Mouse (Mus musculus) heart, postnatal 10 days (tissue): ENCODE measurements around the gene Sft2d1. TPM values are rescaled to one million over a fixed set of nuclear protein-coding genes. Genes with fewer than 3 reads are reported as not detected.
A peak's percentile ranks its signal among the peaks of the same experiment; 100 is the strongest.
"Not testable (repeated sequence)": the region's sequence is repeated elsewhere in the genome, so short reads cannot be mapped to it uniquely, and the experiment has no call there.

ENCODE experiments used
- DNase-seq, 2 experiments: peaks; one replicate each; pipeline ENCODE4 v3.0.0; 2021
- intact Hi-C: fragments of 180-260 bp; cut with DNase I; formaldehyde crosslinking; loops from one replicate; pipeline ENCODE4 v1.15.1; 2025
- total RNA-seq, 2 experiments: library from RNA; stranded (reverse); gene quantifications; 2 replicates each; pipeline ENCODE4 v1.2.3; 2021

The Sft2d1 gene
- total RNA-seq, 2 experiments from 2014 or later: 22.8 to 29.7 TPM

DNA sequence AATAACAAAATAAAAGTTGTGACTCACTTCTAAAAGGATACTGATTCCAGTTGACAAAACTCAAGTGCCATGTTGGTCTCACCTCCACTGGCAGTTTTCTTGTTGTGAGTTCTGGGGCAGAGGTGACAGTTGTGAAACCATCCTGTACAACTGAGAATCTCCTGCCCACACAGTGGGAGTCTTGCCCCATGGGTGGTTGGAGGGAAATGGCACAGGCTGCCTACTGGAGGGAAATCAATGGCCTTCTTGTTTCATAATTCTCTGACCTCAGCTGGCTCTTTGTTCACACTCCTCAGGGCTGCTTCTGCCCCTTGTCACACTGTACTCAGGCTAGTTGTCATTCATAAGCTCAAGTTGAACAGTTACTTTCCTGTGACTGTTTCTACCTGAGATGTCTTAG, 11.4 kb upstream of the Sft2d1 start:
- no peak for DNase-seq
- intact Hi-C loops: loop anchor here (2.0 kb wide), 1 partner anchor 35 kb away; no protein-coding TSS in a partner anchor

DNA sequence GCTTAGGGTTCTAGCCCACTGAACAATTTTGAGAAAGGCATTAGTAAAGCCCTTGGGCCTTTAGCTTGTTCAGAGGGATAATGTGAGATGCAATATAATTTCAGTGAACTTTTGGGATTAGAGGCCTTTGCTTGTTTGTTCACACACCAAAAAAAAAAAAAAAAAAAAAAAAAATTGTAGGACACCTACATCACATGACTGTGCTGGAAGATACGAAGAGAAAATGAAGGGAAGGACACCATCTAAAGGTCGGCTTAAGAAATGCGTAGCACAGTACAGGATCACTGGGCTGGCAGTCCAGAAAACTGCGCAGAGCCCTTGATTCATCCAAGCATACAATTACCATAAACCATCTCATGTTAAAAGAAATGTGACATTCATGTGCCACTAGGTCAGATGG, 9.4 kb upstream of the Sft2d1 start:
- intact Hi-C loops: no loop called here
- DNase-seq: no peak

DNA sequence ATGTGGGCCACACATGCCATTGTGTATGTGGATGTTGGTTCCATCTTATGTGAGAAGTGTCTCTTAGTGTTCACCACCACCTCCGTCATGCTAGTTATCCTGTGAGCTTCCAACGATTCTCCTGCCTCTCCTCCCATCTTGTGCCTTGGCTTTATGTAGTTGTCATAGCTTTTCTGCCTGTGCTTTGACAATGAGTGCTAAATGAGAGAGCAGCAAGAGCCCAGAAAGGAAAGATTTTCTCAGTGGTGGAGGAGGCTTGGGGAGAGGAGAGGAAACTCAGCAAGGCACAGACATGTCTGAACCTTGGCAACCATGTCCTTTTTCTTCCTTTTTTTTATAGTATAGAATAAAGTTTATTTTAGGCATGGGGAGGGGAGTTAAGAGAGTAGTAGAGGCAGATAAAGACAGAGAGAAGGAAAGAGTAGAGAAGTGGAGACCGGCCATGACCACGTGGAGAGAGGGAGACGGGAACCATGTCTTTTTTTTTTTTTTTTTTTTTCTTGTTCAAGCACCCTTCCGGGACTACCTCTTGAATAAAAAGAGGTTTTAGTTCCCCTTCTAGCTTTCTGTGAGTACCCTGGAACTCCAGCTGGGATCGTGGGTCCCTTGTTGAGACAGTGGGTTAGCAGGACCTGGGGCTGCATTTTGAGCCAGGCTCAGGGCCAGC, 8.0 kb upstream of the Sft2d1 start:
- intact Hi-C loops: no loop called here
- DNase-seq: no peak

DNA sequence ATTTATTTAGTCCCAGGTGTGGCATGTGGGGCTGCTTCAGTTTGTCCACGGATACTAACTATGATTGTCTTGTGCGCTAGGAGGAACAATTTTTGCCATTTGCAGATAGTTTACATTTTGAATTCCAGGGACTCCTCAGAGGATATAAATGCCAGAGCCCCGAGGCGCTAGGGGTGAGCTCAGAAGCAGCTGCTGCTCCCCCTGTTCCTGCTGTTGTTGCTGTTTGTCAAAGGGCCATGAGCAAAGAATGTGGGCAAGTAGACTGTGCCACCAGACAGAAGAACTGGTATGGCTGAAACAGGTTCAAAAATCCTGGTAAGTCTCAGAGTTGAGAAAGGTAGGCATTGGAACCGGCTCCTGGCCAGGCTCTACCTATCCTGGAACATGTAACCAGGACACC, 7.2 kb upstream of the Sft2d1 start:
- DNase-seq: no peak
- intact Hi-C loops: no loop called here

DNA sequence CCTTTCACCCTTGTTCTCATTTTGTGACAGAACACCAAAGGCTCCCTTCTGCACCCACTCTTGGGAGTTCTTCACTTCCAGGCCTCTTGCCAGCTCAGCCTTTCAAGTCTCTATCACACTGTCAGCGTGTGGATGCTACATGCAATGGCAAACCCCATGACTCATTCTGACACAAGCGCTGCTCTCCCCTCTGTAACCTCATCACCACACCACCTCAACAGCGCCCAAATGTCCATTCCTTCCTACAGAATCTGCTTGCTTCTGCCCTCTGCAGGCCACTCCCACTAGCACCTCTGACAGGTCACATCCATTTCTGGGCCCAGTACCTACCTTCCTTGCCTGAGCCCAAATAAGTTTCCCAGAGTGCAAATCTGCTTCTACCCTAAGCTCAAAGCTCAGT, 5.1 kb upstream of the Sft2d1 start:
- DNase-seq: no peak
- intact Hi-C loops: no loop called here

DNA sequence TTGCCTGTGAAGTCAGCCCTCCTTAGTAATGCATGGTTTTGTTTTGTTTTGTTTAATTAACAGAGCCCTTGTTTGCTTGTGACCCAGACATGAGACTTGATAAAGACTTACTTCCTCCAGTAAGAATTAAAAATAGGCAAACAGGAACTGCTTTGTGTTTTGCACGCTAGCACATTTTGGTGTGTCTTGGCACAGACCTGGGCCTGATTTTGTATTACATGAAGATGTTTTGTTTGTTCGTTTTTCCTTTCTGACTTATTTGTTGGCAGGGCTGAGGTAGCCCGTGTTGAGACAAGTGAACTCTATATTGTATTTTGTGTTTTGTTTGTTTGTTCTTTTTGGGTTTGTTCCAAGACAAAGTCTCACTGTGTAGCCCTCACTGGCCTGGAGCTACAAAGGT, 849 bp downstream of the Sft2d1 start:
- intact Hi-C loops: loop anchor here (2.0 kb wide), 1 partner anchor 59 kb away; no protein-coding TSS in a partner anchor

DNA sequence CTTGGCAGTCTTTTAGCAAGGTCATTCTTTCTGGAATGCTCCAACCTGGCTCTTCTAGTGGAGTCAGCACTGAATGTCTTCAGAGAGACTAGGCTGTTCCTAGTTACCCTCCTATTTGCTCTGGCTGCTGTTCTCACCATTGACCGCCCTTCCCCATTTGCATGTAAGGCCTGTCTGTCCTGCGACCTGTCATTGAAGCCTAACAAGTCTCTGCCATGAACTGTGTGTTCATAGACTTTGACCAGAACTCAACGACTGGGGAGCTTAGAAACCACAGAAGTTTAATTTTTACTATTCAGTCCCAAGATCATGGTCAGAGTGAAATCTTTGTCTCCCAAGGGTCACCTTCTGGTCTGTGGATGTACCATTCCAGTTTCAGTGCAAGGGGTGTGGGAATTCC, 3.1 kb downstream of the Sft2d1 start:
- intact Hi-C loops: loop anchor here (2.0 kb wide), 1 partner anchor 57 kb away; no protein-coding TSS in a partner anchor
- no peak for DNase-seq

More for the DNA sequence above, 849 bp downstream of the Sft2d1 start:
- peak in 1 of 2 experiments; percentile 18 for DNase-seq

GRCm38 (mm10) chr17:8316251-8316650, 5.3 kb downstream of the Sft2d1 start:
- no peak for DNase-seq
- intact Hi-C loops: no loop called here

DNA sequence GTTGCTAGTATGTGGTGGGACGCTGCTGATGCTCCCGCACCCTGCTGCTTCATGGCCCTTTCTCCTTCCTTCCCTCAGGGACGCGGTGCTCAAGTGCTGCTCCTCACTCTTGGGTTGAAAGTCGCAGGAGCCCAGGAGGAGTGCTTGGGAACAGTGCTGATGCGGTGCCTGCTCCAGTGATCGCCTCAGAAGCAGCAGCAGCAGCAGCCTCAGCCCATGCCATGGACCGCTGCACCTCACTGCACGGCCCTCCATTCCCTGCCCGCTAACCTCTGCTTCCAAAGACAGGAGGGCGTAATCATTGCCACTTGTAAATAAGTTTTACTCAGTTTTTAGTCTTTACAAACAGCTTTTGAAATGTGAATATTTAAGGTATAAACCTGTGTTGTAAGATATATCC, 16.0 kb downstream of the Sft2d1 start:
- intact Hi-C loops, DNase-seq: not testable (repeated sequence)

DNA sequence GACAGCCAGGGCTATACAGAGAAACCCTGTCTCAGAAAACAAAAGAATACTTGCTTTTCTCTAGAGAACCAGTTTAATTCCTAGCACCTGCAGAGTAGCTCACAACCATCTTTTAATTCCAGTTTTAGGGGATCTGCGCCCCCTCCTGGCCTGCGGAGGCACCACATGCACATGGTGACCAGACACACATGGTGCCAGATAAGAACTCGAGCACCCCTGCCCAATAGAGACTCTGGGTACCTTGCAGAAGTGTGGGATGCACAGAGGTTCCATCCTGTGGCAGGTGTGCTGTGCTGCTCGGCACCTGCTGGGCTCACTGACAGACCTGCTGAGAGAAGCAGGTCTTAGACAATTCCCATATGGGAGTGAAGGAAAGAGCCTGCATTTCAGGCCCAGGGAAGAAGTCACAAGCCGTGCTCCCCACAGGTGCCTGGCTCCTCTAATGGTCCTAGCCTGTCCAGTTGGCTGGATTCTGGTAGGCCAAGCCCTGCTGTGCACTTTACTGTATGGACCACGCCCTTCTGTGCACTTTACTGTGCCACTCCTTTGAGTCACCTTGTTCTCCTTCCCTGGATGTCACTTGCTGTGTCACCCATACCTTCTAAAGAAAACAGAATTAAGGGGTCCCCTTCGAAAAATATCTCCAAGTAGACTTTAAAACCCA, 17.7 kb downstream of the Sft2d1 start:
- intact Hi-C loops: no loop called here
- DNase-seq: peak in 1 of 2 experiments; percentile 21

DNA sequence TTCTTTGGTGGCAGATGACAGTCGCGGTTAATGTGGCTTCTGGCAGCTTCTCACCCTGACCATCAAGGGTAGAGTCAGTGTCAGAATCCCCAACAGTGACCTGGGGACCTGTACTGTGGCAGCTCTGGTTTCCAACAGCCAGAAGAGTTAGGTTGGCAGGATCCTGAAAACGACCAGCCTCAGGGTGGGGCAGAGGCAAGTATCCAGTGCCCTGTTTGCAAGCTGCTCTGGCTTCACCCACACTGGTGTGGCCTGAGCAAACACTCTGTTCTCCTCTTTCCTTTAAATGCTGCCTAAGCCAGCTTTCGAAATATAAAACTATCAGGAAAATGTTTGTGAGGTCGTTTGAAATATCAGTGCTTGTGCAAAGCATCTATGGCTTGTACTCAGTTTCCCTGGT, 19.7 kb downstream of the Sft2d1 start:
- intact Hi-C loops: no loop called here
- DNase-seq: no peak

GRCm38 (mm10) chr17:8337159-8337558, 26.3 kb downstream of the Sft2d1 start, which contains the start of gene Prr18:
Gene Prr18 (plus strand): TSS chr17:8337459.
- intact Hi-C loops, DNase-seq: not testable (repeated sequence)

DNA sequence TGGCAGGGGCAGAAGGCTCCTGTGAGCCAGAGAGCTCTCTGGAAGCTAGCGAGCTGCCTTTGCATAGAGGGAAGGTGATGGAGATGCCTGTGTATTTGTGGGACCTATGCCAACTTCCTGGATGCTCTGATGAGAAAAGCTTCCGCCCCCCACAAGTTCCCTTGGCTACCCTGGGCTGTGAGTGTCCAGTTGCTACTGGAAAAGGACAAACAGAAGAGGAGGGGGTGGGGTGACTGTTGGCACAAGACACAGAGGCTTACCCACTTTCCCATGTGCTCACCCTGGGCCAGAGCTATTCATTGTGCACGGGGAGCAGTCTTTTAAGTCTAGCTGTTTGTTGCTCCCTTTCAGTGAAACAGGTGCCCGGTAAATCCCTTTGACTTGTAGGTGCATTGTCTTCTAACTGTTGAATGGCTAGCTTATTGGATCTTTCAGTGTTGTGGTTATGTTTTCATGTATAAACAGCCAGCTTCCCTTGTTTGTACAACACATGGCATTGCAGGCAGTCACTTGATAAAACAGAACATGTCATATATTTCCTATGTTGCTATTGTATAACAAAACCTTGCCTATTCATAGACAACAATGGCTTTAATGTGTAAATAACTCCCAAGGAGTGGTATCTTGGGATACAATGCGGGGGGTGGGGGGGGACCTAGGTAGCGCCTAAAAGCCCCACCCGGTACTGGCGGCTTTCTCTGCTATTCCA, 28.9 kb downstream of the Sft2d1 start:
- intact Hi-C loops: no loop called here
- peak in 1 of 2 experiments; percentile 8 for DNase-seq

DNA sequence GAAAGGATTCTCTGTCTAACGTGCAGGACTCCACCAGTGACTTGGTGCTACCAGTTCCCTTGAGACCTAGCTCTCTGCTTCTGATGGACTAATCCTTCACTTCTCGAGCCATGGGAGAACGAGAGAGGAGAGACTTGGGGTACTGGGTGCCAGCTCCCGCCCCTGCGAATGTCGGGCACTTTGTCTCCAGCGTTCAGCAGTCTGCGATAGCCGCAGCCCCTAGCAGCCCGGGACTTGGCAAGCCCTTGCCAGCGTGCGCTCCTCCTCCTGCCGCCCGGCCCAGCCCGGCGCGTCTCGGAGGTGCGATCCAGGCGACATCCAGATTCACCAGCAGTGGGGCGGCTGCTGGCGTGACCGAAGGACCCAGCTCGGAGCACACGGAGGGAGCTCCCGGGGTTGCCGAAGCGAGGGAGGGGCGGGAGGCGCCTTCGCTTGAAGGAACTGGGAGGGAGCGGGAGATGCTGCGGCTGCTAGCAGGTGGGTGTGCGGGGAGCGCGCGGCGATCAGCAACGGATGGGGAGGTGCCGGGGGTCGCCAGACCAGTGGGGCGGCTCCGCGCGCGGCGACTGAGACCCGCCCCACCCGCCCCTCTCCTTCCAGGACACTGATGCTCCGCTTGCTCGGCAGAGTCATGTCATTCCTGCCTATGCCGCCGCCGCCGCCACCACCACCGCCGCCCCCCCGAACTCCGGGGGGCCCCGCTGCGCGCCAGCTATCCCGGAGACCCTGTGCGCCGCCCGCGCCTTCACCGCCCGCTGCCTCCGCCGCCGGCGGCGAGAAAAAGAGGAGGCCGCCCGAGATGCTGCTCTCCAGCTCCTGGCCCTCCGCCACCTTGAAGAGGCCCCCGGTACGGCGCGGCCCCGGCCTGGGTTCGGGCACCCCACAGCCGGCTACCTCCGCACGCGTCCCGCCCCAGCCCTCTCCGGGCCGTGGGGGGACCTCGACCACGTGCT, 29.8 kb downstream of the Sft2d1 start:
- intact Hi-C loops: no loop called here
- peak; percentile 24 to 34 for DNase-seq

GRCm38 (mm10) chr17:8341360-8341963, 30.6 kb downstream of the Sft2d1 start:
- no peak for DNase-seq

DNA sequence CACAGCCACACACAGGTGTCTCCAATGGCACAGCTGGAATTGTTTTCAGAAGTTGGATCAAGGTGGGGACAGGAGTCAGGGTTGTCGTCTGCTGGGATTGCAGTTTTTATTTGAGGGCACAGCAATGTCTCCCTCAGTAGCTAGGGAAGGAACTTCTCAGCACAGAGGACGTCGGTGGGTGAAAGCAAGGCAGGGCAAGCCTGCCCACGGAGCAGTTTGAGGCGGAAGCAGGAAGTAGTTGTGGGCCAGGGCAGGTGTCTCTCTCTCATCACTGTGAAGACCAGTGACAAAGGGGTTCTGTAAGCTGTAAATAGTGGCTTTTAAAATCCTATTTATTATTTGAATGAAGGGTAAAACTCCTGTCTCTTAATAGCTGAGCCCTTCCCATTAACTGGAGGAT, 31.8 kb downstream of the Sft2d1 start:
- intact Hi-C loops: no loop called here
- DNase-seq: no peak

More at GRCm38 (mm10) chr17:8341360-8341963, 30.6 kb downstream of the Sft2d1 start:
- intact Hi-C loops: no loop called here

DNA sequence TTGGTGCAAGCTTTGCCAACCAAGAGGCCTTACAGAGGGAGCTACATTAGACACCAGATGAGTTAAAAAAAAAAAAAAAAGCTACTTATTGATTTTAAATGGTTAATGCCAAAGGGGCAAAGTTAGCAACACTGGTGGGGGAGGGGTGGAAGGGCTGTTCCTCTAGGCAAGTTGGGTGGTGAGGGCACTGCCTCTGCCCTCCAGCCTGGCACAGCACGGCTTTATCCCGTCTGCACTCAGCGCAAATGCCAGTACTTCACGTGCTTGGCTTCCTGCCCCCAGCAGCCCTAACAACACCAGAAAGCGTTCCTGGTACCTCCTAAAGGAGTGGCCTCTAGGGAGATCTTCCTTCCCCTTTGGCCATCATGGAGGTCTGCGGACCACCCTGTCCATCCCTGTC, 32.5 kb downstream of the Sft2d1 start:
- DNase-seq: peak; percentile 15
- intact Hi-C loops: no loop called here

DNA sequence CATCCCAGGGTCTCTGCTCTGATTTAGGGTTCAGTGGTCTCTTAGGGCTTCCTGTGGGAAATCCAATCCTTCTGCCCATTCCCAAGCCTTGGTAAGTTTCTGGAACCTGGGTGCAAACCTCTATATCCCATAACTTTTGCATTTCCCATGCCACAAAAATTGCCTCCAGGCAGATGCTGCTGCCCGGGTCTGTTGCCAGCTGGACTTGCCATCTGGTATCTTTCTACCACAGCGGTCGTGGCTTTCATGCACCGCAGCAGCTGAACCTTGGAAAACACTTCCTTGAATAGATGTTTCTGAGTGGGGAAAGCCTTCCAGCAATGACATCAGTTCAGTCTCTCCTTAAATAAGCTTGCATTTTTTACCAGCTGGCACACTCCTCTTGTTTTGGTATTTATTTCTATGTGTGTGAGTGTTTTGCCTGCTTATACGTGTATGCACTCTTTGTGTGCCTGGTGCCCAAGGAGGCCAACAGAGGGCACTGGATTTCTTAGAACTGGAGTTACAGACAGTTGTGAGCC, 36.9 kb downstream of the Sft2d1 start:
- no peak for DNase-seq
- intact Hi-C loops: no loop called here

DNA sequence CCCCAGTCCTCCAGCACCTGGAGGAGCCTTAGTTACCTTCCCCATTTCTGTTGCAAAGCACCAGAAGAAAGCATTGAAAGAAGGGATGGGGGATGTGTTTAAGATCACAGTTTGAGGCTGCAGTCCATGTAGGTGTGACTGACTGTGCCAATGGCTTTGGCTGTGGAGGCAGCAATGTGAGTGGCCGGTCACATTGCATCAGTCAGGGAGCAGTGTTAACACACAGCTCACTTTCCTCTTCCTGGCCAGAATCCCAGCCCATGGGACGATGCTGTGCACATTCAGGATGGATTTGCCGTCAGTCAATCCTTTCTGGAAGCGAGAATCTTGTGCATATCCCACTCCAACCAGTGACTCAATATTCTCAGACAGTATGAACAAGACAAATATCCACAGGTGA, 38.0 kb downstream of the Sft2d1 start:
- intact Hi-C loops: no loop called here
- DNase-seq: no peak

- no peak for DNase-seq
- intact Hi-C loops: no loop called here
These were observed 40.2 kb downstream of the Sft2d1 start for GRCm38 (mm10) chr17:8351088-8351487.
